Comparison of ENCODE assay signal across 8 mouse cellular contexts in genomic region chr2:132780978-132781377, GRCm38 (mm10). TPM values are rescaled to one million over a fixed set of nuclear protein-coding genes. Genes with fewer than 3 reads are reported as not detected.
DNase-seq lines count a peak whose midpoint lies in the region; ATAC-seq lines count a peak whose summit lies in the region.

TSS of gene Chgb (plus strand) at chr2:132781278.

- peak within 1 kb of the TSS; percentile 58 for H3K4me2 ChIP-seq in neural tube, embryonic 14.5 days (ENCODE audit: low read depth, low read length)

- peak within 1 kb of the TSS; percentile 87 for H3K9ac ChIP-seq in neural tube, embryonic 14.5 days (replicated peaks; ENCODE audit: low read depth, low read length)

- no peaks in the 10 kb centered on the region for H3K36me3 ChIP-seq in embryonic facial prominence, embryonic 10.5 days (replicated peaks)
- H3K36me3 ChIP-seq in neural tube, embryonic 14.5 days (ENCODE audit: control insufficient read depth, insufficient read depth, low read length), result no peaks in the 10 kb centered on the region

- no peak; the same call in 1 of the 2 replicates for ATAC-seq in neural tube, embryonic 14.5 days (ENCODE audit: low read depth)
- no peak for ATAC-seq in activated CD4-positive, CD25-positive, alpha-beta regulatory T cell, adult 4 months

- H3K4me3 ChIP-seq in embryonic facial prominence, embryonic 10.5 days, result peak within 1 kb of the TSS; percentile 64
- peak within 1 kb of the TSS; percentile 65 for H3K4me3 ChIP-seq in neural tube, embryonic 14.5 days (ENCODE audit: low read depth, low read length)

- peaks cover 17% of the 10 kb centered on the region for H3K27me3 ChIP-seq in embryonic facial prominence, embryonic 10.5 days (replicated peaks; ENCODE audit: low read depth, poor library complexity, severe bottlenecking)
- H3K27me3 ChIP-seq in neural tube, embryonic 14.5 days (ENCODE audit: control insufficient read depth, insufficient read depth, low read length), result no peaks in the 10 kb centered on the region

- DNase-seq in layer of hippocampus, adult 8-10 months (ENCODE audit: low spot score in 2 of 2), result no peak
- DNase-seq in layer of hippocampus, adult 9-11 months, result no peak
- DNase-seq in embryonic facial prominence, embryonic 10.5 days (ENCODE audit: low spot score), result no peak
- no peak for DNase-seq in layer of hippocampus, postnatal 36 days
- no peak for DNase-seq in thymus, postnatal 0 days (ENCODE audit: low spot score)
- no peak for DNase-seq in urinary bladder, postnatal 14 days (ENCODE audit: low spot score)

- H3K27ac ChIP-seq in embryonic facial prominence, embryonic 10.5 days (replicated peaks), result peak within 1 kb of the TSS; percentile 51; the same call in 1 of the 2 replicates
- H3K27ac ChIP-seq in neural tube, embryonic 14.5 days (ENCODE audit: low read depth, low read length), result peak within 1 kb of the TSS; percentile 97

- WGBS in embryonic facial prominence, embryonic 10.5 days, result 11% methylated on average over 4 of the region's 4 CpGs
- WGBS in neural tube, embryonic 14.5 days, result 11% methylated on average over 4 of the region's 4 CpGs

- H3K9me3 ChIP-seq in embryonic facial prominence, embryonic 10.5 days, result no peaks in the 10 kb centered on the region
- H3K9me3 ChIP-seq in neural tube, embryonic 14.5 days (ENCODE audit: control insufficient read depth, low read length), result no peaks in the 10 kb centered on the region

- peaks cover 21% of the 10 kb centered on the region for H3K4me1 ChIP-seq in embryonic facial prominence, embryonic 10.5 days
- peaks cover 2% of the 10 kb centered on the region; the same call in 1 of the 2 replicates for H3K4me1 ChIP-seq in neural tube, embryonic 14.5 days (ENCODE audit: control insufficient read depth, insufficient read depth, low read length)

RNA-seq across cellular contexts. Expression of gene Chgb, which starts in this region (rescaled TPM):
- total RNA-seq in layer of hippocampus, adult 8-10 months (2022), result 100 to 1,000 TPM; 254 to 300 (median 278) TPM
- 1.8 and 3.1 TPM in 2 replicates for polyA plus RNA-seq in embryonic facial prominence, embryonic 10.5 days (2016; fragmentation: Nextera tagmentation; extraction: Ambion mirVana)
- 100 to 1,000 TPM; 295 to 348 TPM for total RNA-seq in layer of hippocampus, postnatal 36 days (2021)
- polyA plus RNA-seq in neural tube, embryonic 14.5 days (2014; fragmentation: Nextera tagmentation; extraction: Ambion mirVana), result 75.8 and 78.8 TPM in 2 replicates
- 0.18 and 0.19 TPM in 2 replicates for polyA plus RNA-seq in thymus, postnatal 0 days (2015; fragmentation: Nextera tagmentation; extraction: Ambion mirVana)
- polyA plus RNA-seq in activated CD4-positive, CD25-positive, alpha-beta regulatory T cell, adult 4 months (2017; shearing (Covaris generic)), result under 1 TPM in 1 of 2 experiments, not detected in 1; 0.16 TPM

Comparison
In these comparisons a context has a peak if more than half of its experiments do, and no peak if none do; other contexts are left out.
1. RNA of gene Chgb (polyA plus RNA-seq): 75.8 to 78.8 TPM in neural tube, embryonic 14.5 days; 1.8 to 3.1 TPM in embryonic facial prominence, embryonic 10.5 days, 0.18 to 0.19 TPM in thymus, postnatal 0 days and 0.16 TPM in activated CD4-positive, CD25-positive, alpha-beta regulatory T cell, adult 4 months; every median in the first group is over 10 times any median in the second.